Mouse (Mus musculus): ENCODE data around the gene Mb21d2. TPM values are rescaled to one million over a fixed set of nuclear protein-coding genes. Genes with fewer than 3 reads are reported as not detected.

Mb21d2 gene
- 17.7 and 20.4 TPM in 2 replicates for polyA plus RNA-seq (2011; ENCODE audit: insufficient read depth, insufficient read length, low read depth, missing spikeins)

DNA sequence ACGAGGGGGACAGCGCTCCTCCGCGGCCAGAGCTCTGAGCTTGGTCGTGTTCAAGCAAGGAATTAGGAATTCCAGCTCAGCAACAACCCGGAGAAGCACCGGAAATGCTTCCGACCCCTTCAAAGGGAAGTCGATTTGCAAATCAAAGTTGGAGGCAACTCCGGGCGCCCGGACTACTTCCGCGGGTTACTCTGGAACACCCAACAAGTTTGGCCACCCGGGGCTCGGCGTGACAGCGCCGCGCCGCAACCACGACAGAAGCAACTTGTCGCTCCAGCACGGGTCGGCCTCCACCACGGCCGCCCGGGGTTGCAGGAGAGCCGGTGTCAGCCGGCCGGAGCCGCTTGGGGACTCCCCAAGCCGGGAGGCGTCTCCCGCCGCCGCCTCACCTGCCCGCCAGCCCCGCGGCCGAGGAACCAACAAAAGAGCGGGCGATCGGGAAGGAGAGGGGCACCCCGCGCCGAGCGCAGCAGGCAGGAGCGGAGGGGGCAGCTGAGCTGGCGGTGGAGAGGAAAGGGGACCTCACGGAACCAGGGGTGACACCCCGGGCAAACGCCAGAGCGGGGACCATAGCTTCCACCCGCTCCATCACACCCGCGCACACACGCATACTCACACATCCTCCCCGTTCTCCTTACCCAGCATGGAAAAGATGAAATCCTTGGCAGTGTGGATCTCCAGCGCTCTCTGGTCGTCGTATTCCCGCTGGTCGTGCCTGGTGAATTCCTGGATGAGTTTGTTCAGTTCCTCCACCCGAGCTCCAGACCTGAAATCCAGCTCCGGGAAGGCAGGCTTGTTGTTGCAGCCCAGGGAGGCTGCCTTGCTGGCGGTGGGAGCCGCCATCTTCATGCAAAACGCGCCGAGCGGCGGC, at the start of gene Mb21d2:
TSS of gene Mb21d2 (minus strand) at position 859 of the 871 bp plus-strand sequence.
- H3K27me3 ChIP-seq (ENCODE audit: control insufficient read depth, insufficient read depth, low read length, poor library complexity, severe bottlenecking) = no peaks in the 10 kb centered on the region
- peak within 1 kb of the TSS; percentile 93 for H3K4me3 ChIP-seq (ENCODE audit: low read depth, low read length)
- H3K4me1 ChIP-seq (ENCODE audit: control insufficient read depth, insufficient read depth, low read length) = peaks cover 2% of the 10 kb centered on the region
- peak within 1 kb of the TSS; percentile 51 for H3K27ac ChIP-seq (ENCODE audit: insufficient read depth, low read length)
- H3K9ac ChIP-seq (ENCODE audit: low read depth, poor library complexity, severe bottlenecking) = peak within 1 kb of the TSS; percentile 92
- H3K36me3 ChIP-seq (ENCODE audit: control insufficient read depth, insufficient read depth, low read length, poor library complexity, severe bottlenecking) = no peaks in the 10 kb centered on the region
- no peak for TF ChIP-seq POLR2A (IDR thresholded peaks at IDR 0.05; ENCODE audit: insufficient read depth, low read length)
- TF ChIP-seq EP300 (IDR thresholded peaks at IDR 0.05; ENCODE audit: insufficient read depth, low read depth, low read length) = peak; percentile 55; the same call in 1 of the 2 replicates
- no peak for TF ChIP-seq CTCF (IDR thresholded peaks at IDR 0.05; ENCODE audit: low read depth, low read length)
- H3K9me3 ChIP-seq (replicated peaks; ENCODE audit: control insufficient read depth, insufficient read depth, low read length, poor library complexity, severe bottlenecking) = no peaks in the 10 kb centered on the region

DNA sequence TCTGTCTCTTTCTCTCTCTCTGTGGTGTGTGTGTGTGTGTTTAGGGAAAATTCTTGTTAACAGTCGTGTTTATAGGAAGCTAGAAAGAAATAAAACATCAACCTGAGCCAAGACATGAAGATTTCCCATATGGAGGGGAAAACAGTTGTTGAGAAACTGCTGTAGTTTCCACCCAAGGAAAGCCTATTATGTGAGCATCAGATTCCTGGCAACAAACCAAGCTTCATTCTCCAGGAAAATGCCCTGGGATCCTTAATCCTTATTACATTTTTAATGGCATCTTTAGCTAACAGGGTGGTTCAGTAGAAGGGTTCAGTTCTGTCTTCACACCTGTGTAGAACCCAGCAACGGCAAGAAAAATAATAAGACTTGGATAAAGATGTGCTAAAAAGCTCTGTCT, 36.8 kb upstream of the Mb21d2 start:
- TF ChIP-seq CTCF (IDR thresholded peaks at IDR 0.05; ENCODE audit: low read depth, low read length) (no peak), EP300 (IDR thresholded peaks at IDR 0.05; ENCODE audit: insufficient read depth, low read depth, low read length) (no peak), POLR2A (IDR thresholded peaks at IDR 0.05; ENCODE audit: insufficient read depth, low read length) (no peak)
- Histone ChIP-seq H3K27ac (ENCODE audit: insufficient read depth, low read length) (no peak overlapping the region), H3K27me3 (ENCODE audit: control insufficient read depth, insufficient read depth, low read length, poor library complexity, severe bottlenecking) (no peaks in the 10 kb centered on the region), H3K36me3 (ENCODE audit: control insufficient read depth, insufficient read depth, low read length, poor library complexity, severe bottlenecking) (no peaks in the 10 kb centered on the region), H3K9me3 (replicated peaks; ENCODE audit: control insufficient read depth, insufficient read depth, low read length, poor library complexity, severe bottlenecking) (no peaks in the 10 kb centered on the region), H3K4me1 (ENCODE audit: control insufficient read depth, insufficient read depth, low read length) (no peaks in the 10 kb centered on the region), H3K9ac (ENCODE audit: low read depth, poor library complexity, severe bottlenecking) (no peak overlapping the region), H3K4me3 (ENCODE audit: low read depth, low read length) (no peak overlapping the region)

DNA sequence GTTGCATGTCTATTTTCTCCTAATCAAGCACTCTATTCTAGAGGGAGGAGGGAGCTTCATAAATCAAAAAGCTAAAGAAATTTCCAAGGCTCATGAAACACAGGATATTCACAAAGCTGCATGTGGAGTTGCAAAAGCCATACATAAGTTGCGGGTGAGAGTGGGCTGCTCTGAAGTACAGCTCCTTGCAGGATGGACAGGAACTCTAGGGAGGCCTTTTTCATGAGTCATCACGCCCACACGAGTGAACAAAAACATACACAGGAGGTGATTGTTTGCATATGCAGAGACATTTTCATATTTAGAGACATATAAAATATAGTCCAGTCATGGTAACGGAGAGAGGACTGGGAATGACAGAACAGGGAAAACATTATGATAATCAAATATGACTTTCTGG, 34.6 kb upstream of the Mb21d2 start:
- Histone ChIP-seq H3K27ac (ENCODE audit: insufficient read depth, low read length) (no peak overlapping the region), H3K36me3 (ENCODE audit: control insufficient read depth, insufficient read depth, low read length, poor library complexity, severe bottlenecking) (no peaks in the 10 kb centered on the region), H3K27me3 (ENCODE audit: control insufficient read depth, insufficient read depth, low read length, poor library complexity, severe bottlenecking) (no peaks in the 10 kb centered on the region), H3K9ac (ENCODE audit: low read depth, poor library complexity, severe bottlenecking) (no peak overlapping the region), H3K9me3 (replicated peaks; ENCODE audit: control insufficient read depth, insufficient read depth, low read length, poor library complexity, severe bottlenecking) (no peaks in the 10 kb centered on the region), H3K4me1 (ENCODE audit: control insufficient read depth, insufficient read depth, low read length) (no peaks in the 10 kb centered on the region), H3K4me3 (ENCODE audit: low read depth, low read length) (no peak overlapping the region)
- no peak for TF ChIP-seq POLR2A (IDR thresholded peaks at IDR 0.05; ENCODE audit: insufficient read depth, low read length)
- no peak for TF ChIP-seq CTCF (IDR thresholded peaks at IDR 0.05; ENCODE audit: low read depth, low read length)
- no peak for TF ChIP-seq EP300 (IDR thresholded peaks at IDR 0.05; ENCODE audit: insufficient read depth, low read depth, low read length)

DNA sequence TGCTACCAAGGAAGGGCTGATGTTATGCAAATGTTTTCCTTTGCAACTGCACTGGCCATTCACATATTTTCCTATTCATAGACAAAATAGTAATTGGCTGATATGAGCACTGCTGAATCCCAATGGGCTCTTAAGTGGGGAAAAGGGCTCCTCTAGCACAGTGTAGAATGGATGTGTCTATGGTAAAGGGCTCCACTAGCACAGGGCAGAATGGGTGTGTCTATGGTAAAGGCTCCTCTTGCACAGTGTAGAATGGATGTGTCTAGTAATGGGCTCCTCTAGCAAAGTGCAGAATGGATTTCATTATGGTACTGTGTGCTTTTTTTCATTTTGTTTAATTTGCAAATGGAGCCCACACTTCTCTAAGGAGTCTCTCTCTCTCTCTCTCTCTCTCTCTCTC, 33.5 kb upstream of the Mb21d2 start:
- TF ChIP-seq CTCF (IDR thresholded peaks at IDR 0.05; ENCODE audit: low read depth, low read length) (no peak), POLR2A (IDR thresholded peaks at IDR 0.05; ENCODE audit: insufficient read depth, low read length) (no peak), EP300 (IDR thresholded peaks at IDR 0.05; ENCODE audit: insufficient read depth, low read depth, low read length) (no peak)
- no peak overlapping the region for H3K9ac ChIP-seq (ENCODE audit: low read depth, poor library complexity, severe bottlenecking)
- no peaks in the 10 kb centered on the region for H3K27me3 ChIP-seq (ENCODE audit: control insufficient read depth, insufficient read depth, low read length, poor library complexity, severe bottlenecking)
- no peaks in the 10 kb centered on the region for H3K36me3 ChIP-seq (ENCODE audit: control insufficient read depth, insufficient read depth, low read length, poor library complexity, severe bottlenecking)
- no peak overlapping the region for H3K4me3 ChIP-seq (ENCODE audit: low read depth, low read length)
- no peak overlapping the region for H3K27ac ChIP-seq (ENCODE audit: insufficient read depth, low read length)
- H3K4me1 ChIP-seq (ENCODE audit: control insufficient read depth, insufficient read depth, low read length) = no peaks in the 10 kb centered on the region
- H3K9me3 ChIP-seq (replicated peaks; ENCODE audit: control insufficient read depth, insufficient read depth, low read length, poor library complexity, severe bottlenecking) = no peaks in the 10 kb centered on the region

DNA sequence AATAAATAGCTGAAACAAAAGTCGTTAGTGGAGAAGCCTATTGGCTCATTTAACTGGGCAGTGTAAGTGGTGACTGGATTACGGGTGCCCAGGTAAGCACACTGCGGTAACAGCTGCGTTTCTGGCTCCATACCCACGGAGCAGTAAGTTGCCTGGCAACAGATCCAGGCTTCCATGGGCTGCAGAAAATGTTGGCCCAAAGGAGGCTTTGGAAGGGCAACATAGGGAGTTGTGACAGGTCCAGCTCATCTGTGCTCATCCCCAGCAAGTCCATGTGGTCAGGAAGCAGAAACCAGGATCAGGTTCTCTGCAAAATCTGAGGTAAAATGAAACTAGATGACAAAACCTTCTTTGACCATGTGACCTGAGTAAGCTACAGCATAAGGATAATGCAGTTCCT, 20.3 kb upstream of the Mb21d2 start:
- H3K4me3 ChIP-seq (ENCODE audit: low read depth, low read length) = no peak overlapping the region
- H3K27ac ChIP-seq (ENCODE audit: insufficient read depth, low read length) = no peak overlapping the region
- no peaks in the 10 kb centered on the region for H3K27me3 ChIP-seq (ENCODE audit: control insufficient read depth, insufficient read depth, low read length, poor library complexity, severe bottlenecking)
- no peak overlapping the region for H3K9ac ChIP-seq (ENCODE audit: low read depth, poor library complexity, severe bottlenecking)
- no peaks in the 10 kb centered on the region for H3K4me1 ChIP-seq (ENCODE audit: control insufficient read depth, insufficient read depth, low read length)
- TF ChIP-seq CTCF (IDR thresholded peaks at IDR 0.05; ENCODE audit: low read depth, low read length) = no peak
- TF ChIP-seq POLR2A (IDR thresholded peaks at IDR 0.05; ENCODE audit: insufficient read depth, low read length) = no peak
- no peak for TF ChIP-seq EP300 (IDR thresholded peaks at IDR 0.05; ENCODE audit: insufficient read depth, low read depth, low read length)
- H3K36me3 ChIP-seq (ENCODE audit: control insufficient read depth, insufficient read depth, low read length, poor library complexity, severe bottlenecking) = no peaks in the 10 kb centered on the region
- no peaks in the 10 kb centered on the region for H3K9me3 ChIP-seq (replicated peaks; ENCODE audit: control insufficient read depth, insufficient read depth, low read length, poor library complexity, severe bottlenecking)

DNA sequence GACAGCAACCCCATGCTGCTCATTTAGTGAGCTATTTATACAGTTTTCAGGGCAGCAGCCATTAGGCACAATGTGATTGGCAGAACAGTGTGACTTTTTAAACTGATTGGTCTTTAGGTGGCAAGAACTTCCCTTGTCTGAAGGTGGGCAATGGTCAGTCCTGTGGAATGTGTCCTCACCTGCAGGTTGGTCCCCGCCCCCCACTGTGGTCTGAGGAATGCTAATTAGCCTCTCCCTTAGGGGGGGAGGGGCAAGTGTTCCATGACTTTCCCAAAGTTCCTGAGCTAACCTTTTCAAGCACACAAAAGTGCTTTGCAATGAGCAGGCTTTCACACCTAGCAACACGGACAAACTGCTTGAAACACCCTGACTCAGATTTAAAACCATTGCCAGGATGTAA, 13.8 kb upstream of the Mb21d2 start:
- H3K27me3 ChIP-seq (ENCODE audit: control insufficient read depth, insufficient read depth, low read length, poor library complexity, severe bottlenecking) = no peaks in the 10 kb centered on the region
- no peaks in the 10 kb centered on the region for H3K9me3 ChIP-seq (replicated peaks; ENCODE audit: control insufficient read depth, insufficient read depth, low read length, poor library complexity, severe bottlenecking)
- peaks cover 2% of the 10 kb centered on the region for H3K4me1 ChIP-seq (ENCODE audit: control insufficient read depth, insufficient read depth, low read length)
- H3K27ac ChIP-seq (ENCODE audit: insufficient read depth, low read length) = peak overlapping the region; percentile 28; the same call in 1 of the 2 replicates
- no peak overlapping the region for H3K9ac ChIP-seq (ENCODE audit: low read depth, poor library complexity, severe bottlenecking)
- TF ChIP-seq EP300 (IDR thresholded peaks at IDR 0.05; ENCODE audit: insufficient read depth, low read depth, low read length) (peak; percentile 90), POLR2A (IDR thresholded peaks at IDR 0.05; ENCODE audit: insufficient read depth, low read length) (no peak)
- H3K4me3 ChIP-seq (ENCODE audit: low read depth, low read length) = no peak overlapping the region
- no peaks in the 10 kb centered on the region for H3K36me3 ChIP-seq (ENCODE audit: control insufficient read depth, insufficient read depth, low read length, poor library complexity, severe bottlenecking)
